Mouse (Mus musculus): ENCODE data around the gene Olfr173. TPM values are rescaled to one million over a fixed set of nuclear protein-coding genes. Genes with fewer than 3 reads are reported as not detected.

Gene Olfr173
- total RNA-seq (2015; ENCODE audit: low replicate concordance) = not detected in 2 replicates
- not detected in 2 replicates for total RNA-seq (2017; ENCODE audit: low replicate concordance)

DNA sequence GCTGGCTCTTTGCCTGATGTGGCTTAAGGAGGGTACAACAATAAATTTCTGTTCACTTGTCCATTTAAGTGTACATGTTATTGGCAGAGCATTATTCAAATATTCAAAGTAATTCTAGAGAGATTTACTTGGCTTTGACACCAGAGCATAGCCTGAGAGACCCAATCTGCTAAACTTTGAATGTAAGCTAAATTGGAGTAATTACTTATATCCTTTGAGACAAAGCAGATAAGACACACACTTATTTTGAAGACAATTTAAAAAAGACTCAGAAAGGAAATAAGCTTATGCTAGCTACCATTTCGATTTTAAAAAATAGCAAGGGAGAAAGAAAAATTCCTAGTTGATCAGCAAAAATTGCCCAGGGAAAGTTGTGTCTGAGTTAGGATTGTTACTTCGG is at the start of gene Olfr173:
Gene Olfr173, minus strand, starts transcription at position 101 of the 400 bp plus-strand sequence.
- no peak for ATAC-seq (replicated peaks; ENCODE audit: low FRiP score, poor library complexity, severe bottlenecking)

DNA sequence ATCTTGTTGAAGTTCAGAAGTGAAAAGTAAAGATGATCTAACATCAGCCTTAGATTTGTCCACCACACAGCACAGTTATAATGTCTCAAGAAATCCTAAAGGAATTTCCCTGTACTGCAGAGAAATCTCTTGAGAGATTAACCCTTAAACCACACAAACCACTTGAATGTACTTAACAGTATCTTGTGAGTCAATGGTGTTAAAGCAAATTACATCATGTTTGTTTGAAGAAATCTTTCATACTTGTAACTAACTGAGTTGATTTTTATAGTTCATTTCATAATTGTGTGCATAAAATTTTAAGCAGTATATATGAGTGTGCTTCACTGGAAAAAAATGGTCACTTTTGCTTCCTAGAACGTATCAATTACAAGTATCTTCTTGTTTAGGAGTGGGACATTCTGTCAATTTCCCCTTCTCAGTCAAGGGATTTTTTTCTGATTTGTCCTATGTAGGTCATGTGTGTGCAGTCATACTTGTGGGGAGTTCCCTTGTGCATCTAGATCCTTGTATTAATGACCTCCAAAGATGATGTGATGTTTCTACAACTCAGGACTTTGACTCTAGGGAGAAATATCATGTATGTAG is 26.8 kb upstream of the Olfr173 start, which contains the start of gene Olfr175-ps1:
Gene Olfr175-ps1, minus strand, starts transcription at position 51 of the 588 bp plus-strand sequence.
- ATAC-seq (replicated peaks; ENCODE audit: low FRiP score, poor library complexity, severe bottlenecking) = no peak

DNA sequence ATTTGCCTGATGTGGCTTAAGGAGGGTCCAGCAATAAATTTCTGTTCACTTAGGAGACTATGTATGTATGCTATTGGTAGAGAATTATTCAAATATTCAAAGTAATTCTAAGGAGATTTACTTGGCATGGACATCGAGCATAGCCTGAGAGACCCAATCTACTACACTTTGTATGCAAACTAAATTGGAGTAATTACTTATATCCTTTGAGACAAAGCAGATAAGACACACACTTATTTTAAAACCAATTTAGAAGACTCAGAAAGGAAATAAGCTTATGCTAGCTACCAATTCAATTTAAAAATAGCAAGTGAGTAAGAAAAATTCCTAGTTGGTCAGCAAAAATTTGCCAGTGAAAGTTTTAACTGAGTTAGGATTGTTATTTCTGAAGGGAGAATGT is 37.0 kb downstream of the Olfr173 start, which contains the start of gene Olfr172:
Gene Olfr172, minus strand, starts transcription at position 101 of the 400 bp plus-strand sequence.
- no peak for ATAC-seq (replicated peaks; ENCODE audit: low FRiP score, poor library complexity, severe bottlenecking)

GRCm38 (mm10) chr16:58756191-58756590 is 43.9 kb downstream of the Olfr173 start:
- no peak for ATAC-seq (replicated peaks; ENCODE audit: low FRiP score, poor library complexity, severe bottlenecking)

DNA sequence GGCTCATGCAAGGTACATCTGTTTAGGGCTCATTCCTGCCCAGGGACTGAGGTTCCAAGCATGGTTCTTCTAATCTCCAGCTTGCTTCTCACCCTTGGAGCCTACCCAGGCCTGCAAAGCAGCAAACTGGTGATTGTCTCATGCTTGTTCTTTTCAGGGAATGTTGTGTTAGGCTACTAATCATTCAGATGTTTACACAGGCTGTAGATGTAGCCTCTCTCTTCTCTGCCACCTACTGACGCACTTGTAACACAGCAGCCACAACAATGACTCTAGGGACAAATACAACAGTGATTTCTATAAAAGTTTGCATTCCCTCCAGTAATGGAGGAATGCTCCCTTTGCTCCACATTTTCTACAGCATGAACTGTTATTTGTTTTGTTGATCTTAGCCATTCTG is 48.8 kb downstream of the Olfr173 start:
- ATAC-seq (replicated peaks; ENCODE audit: low FRiP score, poor library complexity, severe bottlenecking) = 0 out of 2 replicates have a peak, but pooled peaks have one; percentile 46

- no peak for ATAC-seq (replicated peaks; ENCODE audit: low FRiP score, poor library complexity, severe bottlenecking)
Observed at GRCm38 (mm10) chr16:58746715-58747114, 53.4 kb downstream of the Olfr173 start.

Other genes with a start within 250 kb of the Olfr173 start
- gene Gm813, start 183.3 kb downstream of the Olfr173 start, total RNA-seq (2015; ENCODE audit: low replicate concordance) = not detected in 2 replicates
- gene Gm813, start 183.3 kb downstream of the Olfr173 start, total RNA-seq (2017; ENCODE audit: low replicate concordance) = not detected in 2 replicates
- not detected in 2 replicates for gene E330017A01Rik, start 161.5 kb downstream of the Olfr173 start, total RNA-seq (2015; ENCODE audit: low replicate concordance)
- gene E330017A01Rik, start 161.5 kb downstream of the Olfr173 start, total RNA-seq (2017; ENCODE audit: low replicate concordance) = not detected in 2 replicates
- gene Cpox, start 130.0 kb downstream of the Olfr173 start, total RNA-seq (2015; ENCODE audit: low replicate concordance) = 410 and 442 TPM in 2 replicates
- 412 and 476 TPM in 2 replicates for gene Cpox, start 130.0 kb downstream of the Olfr173 start, total RNA-seq (2017; ENCODE audit: low replicate concordance)
- not detected in 2 replicates for gene Gpr15, start 81.2 kb downstream of the Olfr173 start, total RNA-seq (2015; ENCODE audit: low replicate concordance)
- not detected in 2 replicates for gene Gpr15, start 81.2 kb downstream of the Olfr173 start, total RNA-seq (2017; ENCODE audit: low replicate concordance)
- 8.6 and 11.9 TPM in 2 replicates for gene Cldnd1, start 72.4 kb downstream of the Olfr173 start, total RNA-seq (2015; ENCODE audit: low replicate concordance)
- gene Cldnd1, start 72.4 kb downstream of the Olfr173 start, total RNA-seq (2017; ENCODE audit: low replicate concordance) = 6.2 and 10.3 TPM in 2 replicates
- gene Olfr172, start 37.1 kb downstream of the Olfr173 start, total RNA-seq (2015; ENCODE audit: low replicate concordance) = not detected in 2 replicates
- not detected in 2 replicates for gene Olfr172, start 37.1 kb downstream of the Olfr173 start, total RNA-seq (2017; ENCODE audit: low replicate concordance)
- gene Olfr175-ps1, start 26.5 kb upstream of the Olfr173 start, total RNA-seq (2015; ENCODE audit: low replicate concordance) = not detected in 2 replicates
- gene Olfr175-ps1, start 26.5 kb upstream of the Olfr173 start, total RNA-seq (2017; ENCODE audit: low replicate concordance) = not detected in 2 replicates
- gene Olfr177, start 74.5 kb upstream of the Olfr173 start, total RNA-seq (2015; ENCODE audit: low replicate concordance) = not detected in 2 replicates
- gene Olfr177, start 74.5 kb upstream of the Olfr173 start, total RNA-seq (2017; ENCODE audit: low replicate concordance) = not detected in 2 replicates
- not detected in 2 replicates for gene Olfr178, start 91.8 kb upstream of the Olfr173 start, total RNA-seq (2015; ENCODE audit: low replicate concordance)
- gene Olfr178, start 91.8 kb upstream of the Olfr173 start, total RNA-seq (2017; ENCODE audit: low replicate concordance) = not detected in 2 replicates
- not detected in 2 replicates for gene Olfr181, start 128.5 kb upstream of the Olfr173 start, total RNA-seq (2015; ENCODE audit: low replicate concordance)
- not detected in 2 replicates for gene Olfr181, start 128.5 kb upstream of the Olfr173 start, total RNA-seq (2017; ENCODE audit: low replicate concordance)
- not detected in 2 replicates for gene Olfr180, start 129.1 kb upstream of the Olfr173 start, total RNA-seq (2015; ENCODE audit: low replicate concordance)
- gene Olfr180, start 129.1 kb upstream of the Olfr173 start, total RNA-seq (2017; ENCODE audit: low replicate concordance) = not detected in 2 replicates
- not detected in 2 replicates for gene Olfr183, start 195.1 kb upstream of the Olfr173 start, total RNA-seq (2015; ENCODE audit: low replicate concordance)
- not detected in 2 replicates for gene Olfr183, start 195.1 kb upstream of the Olfr173 start, total RNA-seq (2017; ENCODE audit: low replicate concordance)
- not detected in 2 replicates for gene Olfr186, start 230.0 kb upstream of the Olfr173 start, total RNA-seq (2015; ENCODE audit: low replicate concordance)
- not detected in 2 replicates for gene Olfr186, start 230.0 kb upstream of the Olfr173 start, total RNA-seq (2017; ENCODE audit: low replicate concordance)
- not detected in 2 replicates for gene Olfr187, start 239.5 kb upstream of the Olfr173 start, total RNA-seq (2015; ENCODE audit: low replicate concordance)
- not detected in 2 replicates for gene Olfr187, start 239.5 kb upstream of the Olfr173 start, total RNA-seq (2017; ENCODE audit: low replicate concordance)

Measured in erythroblast, adult 5-6 weeks (primary cell).